Mouse (Mus musculus): ENCODE results near the gene Kcnq1. TPM values are rescaled to one million over a fixed set of nuclear protein-coding genes. Genes with fewer than 3 reads are reported as not detected.
A peak's percentile ranks its signal among the peaks of the same experiment; 100 is the strongest.

Kcnq1 gene
- total RNA-seq, 2 experiments from 2014 or later = not detected

GRCm38 (mm10) chr7:143123876-143124669 is 17.9 kb downstream of the Kcnq1 start:
- no peak for ATAC-seq (replicated peaks; ENCODE audit: poor library complexity, severe bottlenecking)

GRCm38 (mm10) chr7:143124902-143125301 is 18.7 kb downstream of the Kcnq1 start:
- ATAC-seq (replicated peaks; ENCODE audit: poor library complexity, severe bottlenecking) = no peak

DNA sequence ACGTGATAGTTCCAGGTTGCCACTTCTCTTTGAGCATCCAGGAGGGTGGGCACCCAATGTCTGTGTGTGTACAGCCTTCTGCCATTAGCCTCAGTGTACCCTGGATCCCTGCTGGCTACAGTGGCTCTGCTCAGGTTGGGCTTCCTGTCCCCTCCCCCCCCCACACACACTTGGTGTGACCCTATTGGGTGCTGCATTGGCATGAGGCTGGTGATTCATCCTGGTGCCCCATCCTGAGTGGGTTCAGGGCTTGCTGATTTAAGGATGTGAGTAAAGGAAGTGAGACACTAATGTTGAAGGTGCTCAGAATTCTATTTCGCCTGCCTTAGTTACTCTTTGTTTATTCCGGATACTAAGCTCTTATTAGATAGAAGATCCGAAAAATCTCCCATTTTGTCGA is 26.7 kb downstream of the Kcnq1 start:
- ATAC-seq (replicated peaks; ENCODE audit: poor library complexity, severe bottlenecking) = peak; percentile 95

GRCm38 (mm10) chr7:143136125-143136524 is 30.0 kb downstream of the Kcnq1 start:
- no peak for ATAC-seq (replicated peaks; ENCODE audit: poor library complexity, severe bottlenecking)

DNA sequence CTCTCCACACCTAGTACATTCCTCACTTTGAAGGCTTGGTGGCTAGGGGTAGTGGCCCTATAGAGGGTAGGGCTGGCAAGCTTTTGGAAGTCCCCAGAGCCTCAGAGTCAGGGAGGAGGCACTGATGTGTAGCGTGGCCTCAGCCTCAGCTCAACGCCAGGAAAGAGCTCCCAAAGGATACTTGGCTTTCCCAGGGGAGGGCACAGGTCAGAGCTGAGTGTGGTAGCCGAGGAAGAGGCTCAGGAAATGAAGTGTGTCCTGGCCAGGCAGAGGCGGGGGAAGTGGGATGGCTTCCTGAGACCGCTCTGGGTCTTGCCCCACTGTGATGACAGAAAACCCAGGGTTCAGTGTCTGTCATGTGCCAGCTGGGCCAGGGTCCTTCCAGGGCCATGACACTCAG is 30.4 kb downstream of the Kcnq1 start:
- no peak for ATAC-seq (replicated peaks; ENCODE audit: poor library complexity, severe bottlenecking)

GRCm38 (mm10) chr7:143138789-143139188 is 32.6 kb downstream of the Kcnq1 start:
- ATAC-seq (replicated peaks; ENCODE audit: poor library complexity, severe bottlenecking) = peak; percentile 68

DNA sequence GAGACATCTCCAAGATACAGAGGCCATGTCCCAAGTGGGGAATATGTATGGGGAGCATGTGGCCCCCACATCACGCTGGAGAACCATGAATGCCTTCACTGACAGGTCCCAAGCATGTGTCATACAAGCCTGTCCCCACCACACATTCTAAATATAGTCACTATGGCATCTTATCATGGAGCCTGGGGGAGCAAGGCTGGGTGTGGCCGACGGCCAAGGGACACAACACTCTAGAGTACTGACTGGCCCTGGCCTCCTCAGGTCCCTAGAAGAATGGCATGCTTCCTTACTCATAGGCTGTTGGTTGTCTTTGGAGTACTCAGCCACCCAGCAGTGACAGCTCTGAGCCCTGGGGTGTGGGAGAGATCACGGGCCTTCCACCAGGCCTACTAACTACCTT is 33.8 kb downstream of the Kcnq1 start:
- ATAC-seq (replicated peaks; ENCODE audit: poor library complexity, severe bottlenecking) = no peak

DNA sequence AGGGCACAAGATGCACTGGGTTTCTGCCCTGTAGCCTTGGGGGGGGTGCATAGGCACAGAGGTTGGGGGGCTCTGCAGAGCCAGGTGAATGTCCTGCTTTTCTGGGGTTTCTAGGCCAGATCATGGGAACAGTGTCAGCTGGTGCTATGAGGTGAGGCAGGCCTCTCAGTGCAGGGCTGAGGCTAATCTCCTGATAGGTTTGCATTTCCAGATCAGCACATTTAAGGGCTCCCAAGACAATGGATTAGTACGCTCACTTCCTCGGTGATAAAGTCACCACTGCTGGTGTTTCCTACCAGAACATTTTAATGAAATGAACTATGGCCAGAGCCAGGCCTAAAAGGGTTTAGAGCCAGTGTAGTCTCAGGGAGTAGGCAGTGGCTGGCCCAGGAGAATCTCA is 36.5 kb downstream of the Kcnq1 start:
- no peak for ATAC-seq (replicated peaks; ENCODE audit: poor library complexity, severe bottlenecking)

DNA sequence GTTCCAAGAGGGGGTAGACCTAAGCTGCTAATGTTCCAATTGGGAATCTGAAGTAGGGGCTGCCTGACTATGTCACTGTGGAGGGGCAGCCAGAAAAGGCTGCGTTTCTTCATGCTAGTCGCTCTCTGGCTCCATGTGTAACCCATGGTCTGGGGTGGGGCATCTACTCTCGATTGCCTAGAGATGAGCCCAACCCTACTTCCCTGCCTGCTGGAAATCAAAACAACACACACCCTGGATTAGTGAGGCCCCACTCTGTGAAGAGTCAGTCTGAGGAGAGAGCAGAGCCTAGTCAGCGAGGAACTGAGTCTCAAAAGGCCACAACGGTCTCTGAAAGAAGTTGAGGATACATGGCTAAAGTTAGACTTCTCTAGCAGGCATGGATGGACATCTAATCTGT is 40.9 kb downstream of the Kcnq1 start:
- ATAC-seq (replicated peaks; ENCODE audit: poor library complexity, severe bottlenecking) = no peak

DNA sequence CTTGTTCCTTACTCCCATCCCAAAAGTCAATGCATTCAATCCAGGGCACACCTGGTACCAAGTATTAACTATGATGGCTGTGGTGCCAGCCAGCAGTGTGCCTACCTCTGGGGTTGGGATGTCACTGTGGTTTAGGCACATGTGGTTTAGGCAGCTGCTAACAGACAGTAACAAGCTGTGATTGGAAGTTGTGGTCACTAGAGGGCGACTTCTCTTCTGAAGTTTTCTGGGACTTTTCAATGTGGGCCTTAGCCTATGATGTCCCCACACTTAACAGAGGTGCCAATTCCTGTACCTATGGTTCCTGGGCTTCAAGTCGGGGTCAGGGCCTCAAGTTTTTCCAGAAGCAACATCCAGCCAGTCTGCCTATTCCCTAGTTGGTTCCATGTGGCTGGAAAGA is 45.0 kb downstream of the Kcnq1 start:
- peak; percentile 45; the same call in 1 of the 2 replicates for ATAC-seq (replicated peaks; ENCODE audit: poor library complexity, severe bottlenecking)

DNA sequence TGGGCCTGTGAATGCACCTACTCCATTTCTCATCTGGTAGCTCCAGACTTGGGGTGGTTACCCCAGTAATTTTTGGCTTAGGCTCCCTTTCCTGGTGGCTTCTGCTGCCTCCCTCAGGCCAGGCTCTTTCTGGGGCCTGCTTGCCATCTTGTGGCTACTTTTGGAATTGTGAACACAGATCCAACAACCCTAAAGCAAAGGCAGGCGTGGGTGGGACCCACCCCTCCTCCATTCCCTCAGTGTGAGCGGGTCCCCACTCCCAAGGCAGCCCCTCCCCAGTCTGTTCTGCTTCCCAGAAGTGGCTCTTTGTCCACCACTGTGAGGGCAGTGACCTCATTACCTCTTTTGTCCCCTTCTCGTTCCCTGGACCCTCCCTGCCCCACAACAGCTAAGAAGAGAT is 46.2 kb downstream of the Kcnq1 start:
- ATAC-seq (replicated peaks; ENCODE audit: poor library complexity, severe bottlenecking) = no peak

DNA sequence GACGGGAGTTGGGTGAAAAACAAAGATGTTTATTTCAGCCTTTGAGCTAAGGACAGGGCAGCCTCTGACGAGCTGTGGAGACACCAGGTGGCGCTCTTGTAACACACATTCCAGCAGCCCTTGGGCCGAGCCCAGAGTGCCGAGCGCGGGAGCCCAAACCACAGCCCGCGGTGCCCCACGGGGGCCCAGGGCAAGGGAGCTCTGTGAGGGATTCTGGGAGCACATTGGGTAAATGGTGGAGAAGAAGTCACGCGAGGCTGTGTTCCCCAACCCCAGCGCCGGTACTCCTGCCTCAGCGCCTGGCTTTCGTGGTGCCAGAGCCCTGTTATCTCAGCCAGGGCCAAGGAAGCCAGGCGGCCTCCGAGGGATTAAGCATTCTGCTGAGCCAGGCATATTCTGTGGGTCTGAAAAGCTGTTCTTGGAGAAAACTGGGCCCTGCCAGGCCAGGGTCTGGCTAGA is 47.8 kb downstream of the Kcnq1 start:
- ATAC-seq (replicated peaks; ENCODE audit: poor library complexity, severe bottlenecking) = peak; percentile 90

GRCm38 (mm10) chr7:143154458-143154871 is 48.3 kb downstream of the Kcnq1 start:
- no peak for ATAC-seq (replicated peaks; ENCODE audit: poor library complexity, severe bottlenecking)

- ATAC-seq (replicated peaks; ENCODE audit: poor library complexity, severe bottlenecking) = no peak
Observed at GRCm38 (mm10) chr7:143155257-143155656, 49.1 kb downstream of the Kcnq1 start.

DNA sequence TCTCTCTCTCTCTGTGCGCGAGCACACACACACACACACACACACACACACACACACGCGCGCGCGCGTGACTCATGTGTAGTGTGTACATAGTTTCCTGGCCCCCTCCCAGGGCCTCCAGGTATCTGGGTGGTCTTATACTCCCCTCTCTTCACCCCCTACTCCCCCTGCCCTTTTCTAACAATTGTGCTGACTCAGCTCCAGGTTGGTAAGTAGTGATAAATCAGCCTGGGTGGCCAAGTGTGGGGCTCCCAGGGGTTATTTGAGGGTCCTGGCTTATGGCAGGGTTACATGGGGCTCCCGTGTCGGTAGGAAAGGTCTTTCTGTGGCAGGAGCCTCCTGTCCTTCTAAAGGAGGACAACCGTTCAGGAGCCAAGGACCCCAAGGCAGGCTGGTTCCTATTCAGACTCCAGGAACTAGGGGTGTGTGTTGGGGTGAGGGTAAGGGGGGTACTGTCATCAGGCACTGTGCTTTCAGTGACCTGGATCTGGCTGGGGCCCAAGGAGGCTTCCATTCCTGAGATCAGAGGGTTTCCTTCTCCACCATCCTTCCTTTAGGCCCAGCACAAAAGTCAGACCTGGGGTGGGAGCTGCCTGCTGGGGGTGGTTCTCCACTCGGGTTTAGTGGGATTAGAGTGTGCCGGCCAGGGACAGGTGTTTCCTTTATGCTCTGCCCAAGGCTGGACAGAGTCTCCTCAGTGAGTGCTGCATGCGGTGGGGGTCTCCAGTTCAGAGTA is 52.7 kb downstream of the Kcnq1 start:
- ATAC-seq (replicated peaks; ENCODE audit: poor library complexity, severe bottlenecking) = no peak

- ATAC-seq (replicated peaks; ENCODE audit: poor library complexity, severe bottlenecking) = no peak
Observed at GRCm38 (mm10) chr7:143159446-143159845, 53.3 kb downstream of the Kcnq1 start.

GRCm38 (mm10) chr7:143160057-143160456 is 53.9 kb downstream of the Kcnq1 start:
- ATAC-seq (replicated peaks; ENCODE audit: poor library complexity, severe bottlenecking) = no peak

- no peak for ATAC-seq (replicated peaks; ENCODE audit: poor library complexity, severe bottlenecking)
Observed at GRCm38 (mm10) chr7:143162051-143162450, 55.9 kb downstream of the Kcnq1 start.

- no peak for ATAC-seq (replicated peaks; ENCODE audit: poor library complexity, severe bottlenecking)
Observed at GRCm38 (mm10) chr7:143164074-143164473, 57.9 kb downstream of the Kcnq1 start.

GRCm38 (mm10) chr7:143165687-143166265 is 59.6 kb downstream of the Kcnq1 start:
- ATAC-seq (replicated peaks; ENCODE audit: poor library complexity, severe bottlenecking) = no peak

- ATAC-seq (replicated peaks; ENCODE audit: poor library complexity, severe bottlenecking) = no peak
Observed at GRCm38 (mm10) chr7:143167275-143167674, 61.1 kb downstream of the Kcnq1 start.
